Mouse (Mus musculus): ENCODE measurements at regions not wholly inside any gene's neighbourhood (a gene's known extent, or its start where the extent isn't known, plus 50 kb on each side); places are given as distances from the start of the nearest gene placed in this dataset.

- TF ChIP-seq CTCF (IDR thresholded peaks at IDR 0.05; ENCODE audit: control insufficient read depth, insufficient read depth, insufficient replicate concordance, low read depth, low read length) (no peak), POLR2A (IDR thresholded peaks at IDR 0.05; ENCODE audit: control insufficient read depth, low read depth, low read length) (no peak)
- Histone ChIP-seq H3K4me3 (ENCODE audit: control insufficient read depth, low read depth, low read length) (no peak overlapping the region), H3K36me3 (ENCODE audit: control insufficient read depth, insufficient read depth, low read length) (no peaks in the 10 kb centered on the region), H3K27me3 (ENCODE audit: control insufficient read depth, insufficient read depth, low read length) (no peaks in the 10 kb centered on the region), H3K4me1 (ENCODE audit: control insufficient read depth, insufficient read depth, low read length) (no peaks in the 10 kb centered on the region), H3K27ac (ENCODE audit: control insufficient read depth, insufficient read depth, low read depth, low read length) (no peak overlapping the region)
Observed at GRCm38 (mm10) chr5:51653507-51653906, 86.0 kb upstream of the Ppargc1a start.

GRCm38 (mm10) chr5:51624400-51624799 is 56.9 kb upstream of the Ppargc1a start:
- Histone ChIP-seq H3K36me3 (ENCODE audit: control insufficient read depth, insufficient read depth, low read length) (no peaks in the 10 kb centered on the region), H3K27me3 (ENCODE audit: control insufficient read depth, insufficient read depth, low read length) (no peaks in the 10 kb centered on the region), H3K27ac (ENCODE audit: control insufficient read depth, insufficient read depth, low read depth, low read length) (no peak overlapping the region), H3K4me1 (ENCODE audit: control insufficient read depth, insufficient read depth, low read length) (no peaks in the 10 kb centered on the region), H3K4me3 (ENCODE audit: control insufficient read depth, low read depth, low read length) (no peak overlapping the region)
- TF ChIP-seq POLR2A (IDR thresholded peaks at IDR 0.05; ENCODE audit: control insufficient read depth, low read depth, low read length): no peak
- TF ChIP-seq CTCF (IDR thresholded peaks at IDR 0.05; ENCODE audit: control insufficient read depth, insufficient read depth, insufficient replicate concordance, low read depth, low read length): no peak
